Mouse (Mus musculus) urinary bladder, postnatal 4 days (tissue): Measurements from ENCODE around the gene Gpr19.

ENCODE experiments used
- DNase-seq, 2 experiments: peaks; one replicate each; pipeline ENCODE4 v3.0.0; 2021 to 2022; ENCODE audit warnings: low spot score in 2 of 2

The Gpr19 gene

GRCm38 (mm10) chr6:134898095-134898965 lies at the start of gene Gpr19:
Gene Gpr19 (minus strand): TSS chr6:134898578.
- DNase-seq: peak; percentile 88 to 91

GRCm38 (mm10) chr6:134947311-134948087 lies 49.1 kb upstream of the Gpr19 start:
- DNase-seq: peak; percentile 46 to 71

- no peak for DNase-seq
Observed at GRCm38 (mm10) chr6:134946858-134947257, 48.5 kb upstream of the Gpr19 start.

GRCm38 (mm10) chr6:134946054-134946453 lies 47.7 kb upstream of the Gpr19 start:
- DNase-seq: no peak

GRCm38 (mm10) chr6:134943759-134944407 lies 45.5 kb upstream of the Gpr19 start:
- no peak for DNase-seq

GRCm38 (mm10) chr6:134939781-134940180 lies 41.4 kb upstream of the Gpr19 start:
- no peak for DNase-seq

GRCm38 (mm10) chr6:134934305-134934704 lies 35.9 kb upstream of the Gpr19 start:
- no peak for DNase-seq

- DNase-seq: no peak
Observed at GRCm38 (mm10) chr6:134933207-134933558, 34.8 kb upstream of the Gpr19 start.

GRCm38 (mm10) chr6:134932486-134933206 lies 34.3 kb upstream of the Gpr19 start:
- DNase-seq: no peak

- no peak for DNase-seq
Observed at GRCm38 (mm10) chr6:134931146-134931545, 32.8 kb upstream of the Gpr19 start.

- DNase-seq: no peak
Observed at GRCm38 (mm10) chr6:134930383-134930782, 32.0 kb upstream of the Gpr19 start.

GRCm38 (mm10) chr6:134929926-134930325 lies 31.5 kb upstream of the Gpr19 start:
- DNase-seq: no peak

- DNase-seq: no peak
Observed at GRCm38 (mm10) chr6:134928889-134929310, 30.5 kb upstream of the Gpr19 start.

- peak; percentile 85 to 89 for DNase-seq
Observed at GRCm38 (mm10) chr6:134928096-134928888, 29.9 kb upstream of the Gpr19 start.

- DNase-seq: no peak
Observed at GRCm38 (mm10) chr6:134927595-134928095, 29.3 kb upstream of the Gpr19 start.

- peak; percentile 52 to 63 for DNase-seq
Observed at GRCm38 (mm10) chr6:134926803-134927594, 28.6 kb upstream of the Gpr19 start.

GRCm38 (mm10) chr6:134926338-134926705 lies 27.9 kb upstream of the Gpr19 start:
- DNase-seq: no peak

- no peak for DNase-seq
Observed at GRCm38 (mm10) chr6:134925673-134926337, 27.4 kb upstream of the Gpr19 start.

GRCm38 (mm10) chr6:134924262-134924661 lies 25.9 kb upstream of the Gpr19 start:
- DNase-seq: no peak
